Mouse (Mus musculus) forebrain, embryonic 13.5 days (tissue): ENCODE data around the gene Chd1l. TPM values are rescaled to one million over a fixed set of nuclear protein-coding genes. Genes with fewer than 3 reads are reported as not detected.

ENCODE experiments used
- ATAC-seq: fragments of 200-750 bp; cut with Nextera tagmentation; 2 replicates; pipeline ENCODE4 v1.8.0; 2017
- H3K27ac ChIP-seq: fragments of 300-500 bp; sonication (generic); 2 replicates; pipeline ENCODE4 v1.5.1; 2015; ENCODE audit warnings: inconsistent platforms, mild to moderate bottlenecking, moderate library complexity
- H3K27me3 ChIP-seq: fragments of 300-500 bp; sonication (generic); 2 replicates; pipeline ENCODE4 v1.6.1; 2015; ENCODE audit warnings: mild to moderate bottlenecking, inconsistent platforms
- H3K36me3 ChIP-seq: fragments of 300-500 bp; sonication (generic); 2 replicates; pipeline ENCODE4 v1.6.1; 2015; ENCODE audit warnings: mild to moderate bottlenecking, inconsistent platforms; ENCODE audit not compliant: poor library complexity, severe bottlenecking
- H3K4me1 ChIP-seq: fragments of 300-500 bp; sonication (generic); 2 replicates; pipeline ENCODE4 v1.6.1; 2015; ENCODE audit warnings: inconsistent platforms
- H3K4me2 ChIP-seq: fragments of 300-500 bp; sonication (generic); 2 replicates; pipeline ENCODE4 v1.6.1; 2015; ENCODE audit warnings: inconsistent platforms, mild to moderate bottlenecking, moderate library complexity
- H3K4me3 ChIP-seq: fragments of 300-500 bp; sonication (generic); 2 replicates; pipeline ENCODE4 v1.5.1; 2015; ENCODE audit warnings: mild to moderate bottlenecking, inconsistent platforms
- H3K9ac ChIP-seq: fragments of 300-500 bp; sonication (generic); 2 replicates; pipeline ENCODE4 v1.6.1; 2015; ENCODE audit warnings: mild to moderate bottlenecking, inconsistent platforms
- H3K9me3 ChIP-seq: fragments of 300-500 bp; sonication (generic); replicated peaks from 2 replicates; pipeline ENCODE4 v1.6.1; 2016; ENCODE audit warnings: inconsistent platforms
- WGBS: fragments of 180-500 bp; shearing (Covaris S2); methylation state at CpG from one replicate; pipeline ENCODE4 v1.1.7; 2015; 5-methylcytosine and 5-hydroxymethylcytosine counted together
- polyA plus RNA-seq: library from polyadenylated mRNA; unstranded; fragments of >200 nt; fragmentation: Nextera tagmentation; extraction: Ambion mirVana; gene quantifications from 2 replicates; pipeline ENCODE4 v1.2.1, GENCODE M21; 2015

Chd1l gene
- polyA plus RNA-seq, 1 experiment from 2014 or later, result 10.6 TPM

GRCm38 (mm10) chr3:97615933-97616332, 5.9 kb upstream of the Chd1l start:
- Histone ChIP-seq H3K27me3 (0 out of 2 replicates have a peak, but pooled peaks cover 4% of the 10 kb centered on the region), H3K9me3 (no peaks in the 10 kb centered on the region), H3K27ac (no peak overlapping the region), H3K36me3 (no peaks in the 10 kb centered on the region), H3K9ac (no peak overlapping the region), H3K4me3 (no peak overlapping the region), H3K4me1 (no peaks in the 10 kb centered on the region), H3K4me2 (no peak overlapping the region)
- 94% methylated on average over 4 of the region's 4 CpGs for WGBS
- no peak for ATAC-seq

DNA sequence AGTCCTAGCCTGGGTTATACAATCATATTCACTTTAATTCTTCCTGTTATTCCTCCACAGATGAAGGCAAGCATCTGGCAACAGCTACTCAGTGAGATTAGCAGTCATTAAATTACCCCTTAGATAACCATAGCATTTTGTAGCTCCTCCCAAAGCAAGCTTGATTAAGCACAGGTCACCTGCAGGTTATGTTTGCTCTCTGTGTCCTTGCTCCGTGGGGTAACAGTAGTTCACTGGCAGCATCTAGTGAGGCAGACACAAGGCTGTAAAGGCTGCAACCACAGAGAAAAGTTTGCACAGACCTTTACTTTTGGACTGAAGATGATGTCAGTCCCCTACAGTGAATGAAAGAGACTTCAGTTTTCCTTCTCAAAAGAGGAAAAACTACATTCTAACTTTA, 5.2 kb upstream of the Chd1l start:
- WGBS, result 37% methylated on average over 1 of the region's 1 CpGs
- no peak for ATAC-seq
- Histone ChIP-seq H3K27ac (no peak overlapping the region), H3K9ac (no peak overlapping the region), H3K36me3 (no peaks in the 10 kb centered on the region), H3K27me3 (0 out of 2 replicates have a peak, but pooled peaks cover 4% of the 10 kb centered on the region), H3K9me3 (no peaks in the 10 kb centered on the region), H3K4me3 (no peak overlapping the region), H3K4me2 (no peak overlapping the region), H3K4me1 (no peaks in the 10 kb centered on the region)

GRCm38 (mm10) chr3:97611021-97611420, 1.0 kb upstream of the Chd1l start:
- ATAC-seq, result no peak
- no peaks in the 10 kb centered on the region for H3K9me3 ChIP-seq
- H3K9ac ChIP-seq, result no peak overlapping the region
- WGBS, result 91% methylated on average over 6 of the region's 6 CpGs
- no peaks in the 10 kb centered on the region for H3K36me3 ChIP-seq
- H3K27ac ChIP-seq, result no peak overlapping the region
- H3K4me3 ChIP-seq, result no peak overlapping the region
- no peak overlapping the region for H3K4me2 ChIP-seq
- H3K4me1 ChIP-seq, result peaks cover 7% of the 10 kb centered on the region; the same call in 1 of the 2 replicates
- H3K27me3 ChIP-seq, result 0 out of 2 replicates have a peak, but pooled peaks cover 4% of the 10 kb centered on the region

GRCm38 (mm10) chr3:97609201-97609844, 680 bp downstream of the Chd1l start:
- Histone ChIP-seq H3K4me1 (peaks cover 7% of the 10 kb centered on the region; the same call in 1 of the 2 replicates), H3K27me3 (0 out of 2 replicates have a peak, but pooled peaks cover 4% of the 10 kb centered on the region), H3K9me3 (no peaks in the 10 kb centered on the region), H3K27ac (peak overlapping the region; percentile 90), H3K4me3 (peak overlapping the region; percentile 79), H3K4me2 (peak overlapping the region; percentile 55), H3K9ac (peak overlapping the region; percentile 90), H3K36me3 (no peaks in the 10 kb centered on the region)
- 3% methylated on average over 20 of the region's 20 CpGs for WGBS
- ATAC-seq, result peak; percentile 3; the same call in 1 of the 2 replicates

- Histone ChIP-seq H3K4me3 (no peak overlapping the region), H3K9me3 (no peaks in the 10 kb centered on the region), H3K36me3 (peaks cover 29% of the 10 kb centered on the region), H3K27me3 (no peaks in the 10 kb centered on the region), H3K4me1 (no peaks in the 10 kb centered on the region), H3K4me2 (no peak overlapping the region), H3K9ac (no peak overlapping the region), H3K27ac (no peak overlapping the region)
- ATAC-seq, result no peak
- 94% methylated on average over 3 of the region's 3 CpGs for WGBS
Measured at GRCm38 (mm10) chr3:97600050-97600832, 9.8 kb downstream of the Chd1l start.

DNA sequence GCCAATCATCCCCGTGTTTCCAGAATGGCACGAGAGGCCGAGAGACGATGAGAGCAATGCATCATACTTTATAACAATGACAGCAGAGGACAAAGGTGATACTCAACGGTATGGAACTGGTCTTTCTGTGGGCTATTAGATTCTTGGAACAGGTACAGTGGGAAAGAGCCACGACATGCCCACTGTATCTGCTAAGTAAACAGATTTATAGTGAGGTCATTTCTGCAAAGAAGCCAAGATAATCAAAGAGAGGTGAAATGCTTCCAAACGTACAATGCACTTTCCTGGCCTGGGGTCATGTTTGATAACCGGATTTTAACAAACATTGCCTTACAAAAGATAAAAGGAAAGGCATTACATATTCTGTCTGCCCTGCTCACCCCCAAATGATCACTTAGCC, 13.2 kb downstream of the Chd1l start:
- Histone ChIP-seq H3K36me3 (peaks cover 26% of the 10 kb centered on the region), H3K9ac (no peak overlapping the region), H3K4me3 (no peak overlapping the region), H3K4me2 (no peak overlapping the region), H3K27me3 (no peaks in the 10 kb centered on the region), H3K9me3 (no peaks in the 10 kb centered on the region), H3K27ac (no peak overlapping the region), H3K4me1 (no peaks in the 10 kb centered on the region)
- no peak for ATAC-seq
- 93% methylated on average over 8 of the region's 8 CpGs for WGBS

DNA sequence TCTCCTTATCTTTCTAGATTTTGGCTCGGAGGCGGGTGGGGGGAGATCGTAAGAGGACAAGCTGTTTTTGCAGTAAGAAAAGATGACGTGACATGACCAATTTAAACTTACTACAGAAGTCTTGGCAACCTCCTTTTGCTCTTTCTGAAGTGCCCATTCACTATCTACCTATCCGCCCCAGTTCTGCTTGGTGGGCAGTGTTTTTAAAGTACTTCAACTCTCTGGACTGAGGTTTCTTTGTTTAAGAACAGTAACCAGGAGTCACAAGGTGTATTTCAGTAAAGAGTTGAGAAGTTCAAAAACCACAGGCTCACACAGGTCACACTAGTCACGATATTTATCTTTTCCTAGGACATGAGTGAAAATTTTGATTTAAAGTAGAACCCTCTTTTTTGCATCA, 14.9 kb downstream of the Chd1l start:
- Histone ChIP-seq H3K36me3 (peaks cover 15% of the 10 kb centered on the region), H3K27ac (no peak overlapping the region), H3K4me2 (no peak overlapping the region), H3K9me3 (no peaks in the 10 kb centered on the region), H3K4me3 (no peak overlapping the region), H3K27me3 (no peaks in the 10 kb centered on the region), H3K4me1 (no peaks in the 10 kb centered on the region), H3K9ac (no peak overlapping the region)
- ATAC-seq, result no peak
- WGBS, result 92% methylated on average over 6 of the region's 6 CpGs

DNA sequence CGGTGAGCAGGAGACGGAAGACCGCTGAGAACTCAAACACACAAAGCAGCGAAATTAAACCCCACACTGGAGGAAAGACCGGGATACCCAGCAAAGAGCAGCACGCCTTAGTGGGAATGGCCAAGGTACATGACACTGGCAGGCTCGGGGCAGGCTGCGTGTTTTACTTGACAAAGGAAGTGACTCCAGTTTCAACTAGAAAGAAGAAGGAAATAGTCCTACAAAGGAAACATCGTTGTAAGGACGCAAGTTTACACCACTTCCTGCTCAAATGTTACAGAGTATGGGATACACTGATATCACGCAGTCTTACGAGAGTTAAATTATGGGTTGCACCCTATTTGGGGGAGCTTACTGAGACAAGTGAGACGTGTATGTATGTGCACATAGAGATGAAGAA, 15.9 kb downstream of the Chd1l start:
- no peak overlapping the region for H3K4me2 ChIP-seq
- H3K9ac ChIP-seq, result no peak overlapping the region
- no peak for ATAC-seq
- no peaks in the 10 kb centered on the region for H3K9me3 ChIP-seq
- H3K4me3 ChIP-seq, result no peak overlapping the region
- no peaks in the 10 kb centered on the region for H3K27me3 ChIP-seq
- WGBS, result 92% methylated on average over 13 of the region's 13 CpGs
- no peak overlapping the region for H3K27ac ChIP-seq
- no peaks in the 10 kb centered on the region for H3K4me1 ChIP-seq
- H3K36me3 ChIP-seq, result 0 out of 2 replicates have a peak, but pooled peaks cover 8% of the 10 kb centered on the region

DNA sequence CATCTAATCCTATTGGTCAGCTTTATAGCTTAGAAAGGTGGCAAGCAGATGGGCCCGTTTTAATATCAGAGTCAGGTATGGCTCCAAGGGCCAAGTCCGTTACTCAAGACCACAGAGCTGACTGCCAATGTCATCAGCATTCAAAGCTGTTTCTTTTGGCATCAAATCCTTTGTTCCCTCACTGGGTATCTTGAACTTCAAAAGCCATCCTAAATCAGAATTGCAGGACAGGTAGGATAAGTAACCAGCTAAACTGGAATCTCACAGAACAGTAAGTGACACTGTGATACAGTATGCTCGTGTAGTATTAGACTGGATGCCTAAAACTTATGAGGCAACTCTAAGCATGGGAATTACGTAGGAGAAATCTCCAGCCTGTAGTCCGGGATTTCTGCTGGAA, 16.9 kb downstream of the Chd1l start:
- no peak overlapping the region for H3K27ac ChIP-seq
- H3K36me3 ChIP-seq, result peaks cover 8% of the 10 kb centered on the region; the same call in 1 of the 2 replicates
- no peak overlapping the region for H3K4me2 ChIP-seq
- H3K4me1 ChIP-seq, result no peaks in the 10 kb centered on the region
- H3K9me3 ChIP-seq, result no peaks in the 10 kb centered on the region
- no peaks in the 10 kb centered on the region for H3K27me3 ChIP-seq
- H3K4me3 ChIP-seq, result no peak overlapping the region
- H3K9ac ChIP-seq, result no peak overlapping the region
- no peak for ATAC-seq
- 94% methylated on average over 5 of the region's 5 CpGs for WGBS

GRCm38 (mm10) chr3:97590699-97591098, 19.3 kb downstream of the Chd1l start:
- no peaks in the 10 kb centered on the region for H3K4me1 ChIP-seq
- no peaks in the 10 kb centered on the region for H3K9me3 ChIP-seq
- no peak overlapping the region for H3K4me2 ChIP-seq
- whole genome bisulfite sequencing, result 55% methylated on average over 8 of the region's 8 CpGs
- no peak for ATAC-seq
- no peak overlapping the region for H3K9ac ChIP-seq
- peaks cover 13% of the 10 kb centered on the region; the same call in 1 of the 2 replicates for H3K36me3 ChIP-seq
- H3K27me3 ChIP-seq, result no peaks in the 10 kb centered on the region
- H3K27ac ChIP-seq, result no peak overlapping the region
- no peak overlapping the region for H3K4me3 ChIP-seq

DNA sequence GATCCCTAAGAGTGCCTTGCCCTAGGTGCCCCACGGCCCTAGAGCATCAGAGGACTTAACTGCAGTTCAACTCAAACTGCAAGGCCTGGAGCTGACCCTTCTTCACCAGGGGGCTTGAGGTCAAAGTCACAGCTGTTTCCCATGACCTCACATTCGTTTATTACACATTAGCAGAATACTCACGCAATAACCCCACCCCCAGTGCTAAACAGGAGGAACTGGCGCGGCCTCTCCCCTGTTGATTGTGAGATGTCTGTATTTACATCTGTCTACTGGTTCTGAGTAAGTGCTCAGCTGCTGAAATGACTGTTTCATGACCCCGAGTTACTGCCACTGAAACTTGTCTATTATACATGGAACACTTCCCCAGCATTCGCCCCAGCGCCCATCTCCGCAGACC, 22.3 kb downstream of the Chd1l start:
- Histone ChIP-seq H3K4me2 (no peak overlapping the region), H3K27ac (no peak overlapping the region), H3K9ac (no peak overlapping the region), H3K27me3 (no peaks in the 10 kb centered on the region), H3K36me3 (peaks cover 5% of the 10 kb centered on the region; the same call in 1 of the 2 replicates), H3K9me3 (no peaks in the 10 kb centered on the region), H3K4me1 (no peaks in the 10 kb centered on the region), H3K4me3 (no peak overlapping the region)
- 92% methylated on average over 9 of the region's 9 CpGs for WGBS
- ATAC-seq, result no peak

DNA sequence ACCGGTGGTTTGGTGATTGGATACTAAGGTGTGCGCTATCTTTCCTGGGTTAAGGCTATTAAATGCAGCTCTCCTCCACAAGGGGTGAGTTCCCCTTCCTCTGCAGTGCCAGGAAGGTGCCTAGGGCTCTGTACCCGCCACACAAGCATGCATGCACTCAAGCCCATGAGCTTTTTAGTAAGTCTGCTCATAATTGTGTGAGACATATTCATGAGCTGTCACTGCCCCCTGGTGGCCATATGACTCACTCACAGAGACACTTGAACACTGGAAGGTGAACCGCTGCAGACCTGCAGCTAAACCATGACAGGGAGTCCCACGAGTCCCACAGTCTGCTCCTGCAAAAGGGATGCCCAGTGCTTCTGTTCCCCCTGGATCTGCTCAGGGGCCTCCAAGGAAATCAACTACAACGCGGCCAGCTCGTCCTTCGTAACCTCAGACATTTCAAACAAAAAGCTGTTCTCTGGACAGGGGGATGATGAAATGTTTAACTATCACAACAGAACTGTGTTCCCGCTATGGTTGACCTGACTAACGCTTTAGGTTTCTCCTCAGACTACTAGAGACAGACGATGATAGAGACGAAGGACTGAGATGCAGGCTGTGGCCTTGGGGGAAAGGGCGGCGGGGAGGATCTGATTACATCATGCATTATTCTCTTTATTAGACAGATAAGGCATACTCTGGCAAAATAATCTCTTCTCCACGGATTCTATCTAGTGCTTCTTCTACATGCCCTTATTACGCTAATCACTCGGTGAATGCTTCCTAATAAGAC, 24.4 kb downstream of the Chd1l start:
- WGBS, result 66% methylated on average over 18 of the region's 18 CpGs
- H3K9ac ChIP-seq, result no peak overlapping the region
- peak; percentile 93 for ATAC-seq
- no peak overlapping the region for H3K4me2 ChIP-seq
- no peaks in the 10 kb centered on the region for H3K9me3 ChIP-seq
- no peak overlapping the region for H3K27ac ChIP-seq
- H3K27me3 ChIP-seq, result no peaks in the 10 kb centered on the region
- H3K4me1 ChIP-seq, result no peaks in the 10 kb centered on the region
- no peak overlapping the region for H3K4me3 ChIP-seq
- H3K36me3 ChIP-seq, result peaks cover 19% of the 10 kb centered on the region; the same call in 1 of the 2 replicates
